Mouse (Mus musculus) CH12.LX (cell line): ENCODE measurements around the gene Scly. TPM values are rescaled to one million over a fixed set of nuclear protein-coding genes. Genes with fewer than 3 reads are reported as not detected.
A peak's percentile ranks its signal among the peaks of the same experiment; 100 is the strongest.

Experiments used
- DNase-seq: peaks from one replicate; pipeline ENCODE4 v3.0.0-alpha.2; 2013; ENCODE audit errors: extremely low read depth
- H3K27ac ChIP-seq: 2 replicates; pipeline ENCODE4 v1.5.1; 2012; ENCODE audit warnings: low read depth, mild to moderate bottlenecking, control low read depth, moderate library complexity; ENCODE audit not compliant: insufficient read depth
- H3K27me3 ChIP-seq: replicated peaks from 2 replicates; pipeline ENCODE3; 2012; ENCODE audit warnings: inconsistent platforms
- H3K36me3 ChIP-seq, 2 experiments: replicated peaks in 1 of 2; 2 replicates each; pipeline versions ENCODE3 to v1.6.1; 2012; ENCODE audit warnings: inconsistent platforms in 1 of 2, low read length in 1 of 2, mild to moderate bottlenecking in 1 of 2, mixed read lengths in 1 of 2, moderate library complexity in 1 of 2; ENCODE audit not compliant: control insufficient read depth in 1 of 2, insufficient read depth in 1 of 2
- H3K4me1 ChIP-seq, 2 experiments: 2 replicates each; pipeline ENCODE4 v1.6.1; 2012; ENCODE audit warnings: inconsistent platforms in 1 of 2, moderate library complexity in 1 of 2; ENCODE audit not compliant: insufficient read depth in 2 of 2, control insufficient read depth in 1 of 2
- H3K4me2 ChIP-seq: 2 replicates; pipeline ENCODE4 v1.6.1; 2012; ENCODE audit warnings: low read depth, mild to moderate bottlenecking, control low read depth; ENCODE audit not compliant: poor library complexity, insufficient read depth, severe bottlenecking
- H3K4me3 ChIP-seq, 3 experiments: fragments of 150-350 bp in 1 of 3; sonication (generic) in 1 of 3; replicated peaks in 1 of 3; 2 replicates each; pipeline versions ENCODE3 to v1.5.1; 2011 to 2012; ENCODE audit warnings: low read depth in 2 of 3, low read length in 2 of 3, mild to moderate bottlenecking in 2 of 3, moderate library complexity in 2 of 3, control low read depth in 1 of 3, improper control_type of control experiment in 1 of 3, inconsistent platforms in 1 of 3, mixed read lengths in 1 of 3; ENCODE audit not compliant: poor library complexity in 1 of 3
- H3K79me2 ChIP-seq: replicated peaks from 2 replicates; pipeline ENCODE4 v1.6.1; 2012; ENCODE audit warnings: mild to moderate bottlenecking, moderate library complexity; ENCODE audit not compliant: control insufficient read depth, poor library complexity, insufficient read depth, severe bottlenecking; ENCODE audit errors: extremely low read depth
- H3K9ac ChIP-seq: 2 replicates; pipeline ENCODE4 v1.6.1; 2012; ENCODE audit warnings: low read depth, mild to moderate bottlenecking, control low read depth, moderate library complexity; ENCODE audit not compliant: insufficient read depth
- H3K9me3 ChIP-seq: replicated peaks from 2 replicates; pipeline ENCODE3; 2012; ENCODE audit warnings: low read length, inconsistent platforms, mixed read lengths
- CHD2 ChIP-seq: IDR thresholded peaks from 2 replicates; pipeline ENCODE4 v1.6.1; 2011; ENCODE audit warnings: low read length, improper control_type of control experiment
- CTCF ChIP-seq, 2 experiments: IDR thresholded peaks in 1 of 2; conservative IDR thresholded peaks in 1 of 2; 2 replicates each; pipeline ENCODE4 v1.5.1; 2011 to 2012; ENCODE audit warnings: low read depth in 2 of 2, low read length in 2 of 2, improper control_type of control experiment in 1 of 2, inconsistent platforms in 1 of 2, mild to moderate bottlenecking in 1 of 2, moderate library complexity in 1 of 2
- ELF1 ChIP-seq: IDR thresholded peaks from 2 replicates; pipeline ENCODE4 v1.6.1; 2014; ENCODE audit warnings: low read depth, mild to moderate bottlenecking, inconsistent platforms, low read length, improper control_type of control experiment
- ETS1 ChIP-seq: conservative IDR thresholded peaks from 2 replicates; pipeline ENCODE4 v1.6.1; 2012; ENCODE audit warnings: low read depth, mild to moderate bottlenecking, inconsistent platforms, low read length, improper control_type of control experiment, moderate library complexity
- GABPA ChIP-seq: IDR thresholded peaks from 2 replicates; pipeline ENCODE4 v1.6.1; 2012; ENCODE audit warnings: low read depth, low read length, improper control_type of control experiment, inconsistent platforms; ENCODE audit not compliant: insufficient replicate concordance
- HCFC1 ChIP-seq: IDR thresholded peaks from 2 replicates; pipeline ENCODE4 v1.6.1; 2012; ENCODE audit warnings: low read depth, mild to moderate bottlenecking, inconsistent platforms, low read length, improper control_type of control experiment
- IRF4 ChIP-seq: IDR thresholded peaks from 2 replicates; pipeline ENCODE4 v1.6.1; 2014; ENCODE audit warnings: low read depth, mild to moderate bottlenecking, inconsistent platforms, low read length, improper control_type of control experiment
- JUN ChIP-seq: IDR thresholded peaks from 2 replicates; pipeline ENCODE4 v1.6.1; 2011; ENCODE audit warnings: low read depth, mild to moderate bottlenecking, low read length, improper control_type of control experiment, moderate library complexity; ENCODE audit not compliant: insufficient read depth
- JUND ChIP-seq: conservative IDR thresholded peaks from 2 replicates; pipeline ENCODE4 v1.6.1; 2011; ENCODE audit warnings: low read depth, low read length, improper control_type of control experiment
- MAFK ChIP-seq: IDR thresholded peaks from 2 replicates; pipeline ENCODE4 v1.6.1; 2011; ENCODE audit warnings: low read length, improper control_type of control experiment; ENCODE audit not compliant: insufficient replicate concordance
- MAZ ChIP-seq: IDR thresholded peaks from 2 replicates; pipeline ENCODE4 v1.6.1; 2012; ENCODE audit warnings: low read depth, mild to moderate bottlenecking, inconsistent platforms, low read length, improper control_type of control experiment, moderate library complexity
- PAX5 ChIP-seq: IDR thresholded peaks from 2 replicates; pipeline ENCODE4 v1.6.1; 2012; ENCODE audit warnings: low read length, inconsistent platforms, mixed read lengths
- POLR2AphosphoS2 ChIP-seq: IDR thresholded peaks from 2 replicates; pipeline ENCODE4 v1.6.1; 2011; ENCODE audit warnings: low read depth, low read length, improper control_type of control experiment
- RAD21 ChIP-seq: IDR thresholded peaks from 2 replicates; pipeline ENCODE4 v1.6.1; 2011; ENCODE audit warnings: low read depth, mild to moderate bottlenecking, low read length, improper control_type of control experiment, moderate library complexity
- TBP ChIP-seq: conservative IDR thresholded peaks from 2 replicates; pipeline ENCODE4 v1.6.1; 2011; ENCODE audit warnings: low read depth, low read length, improper control_type of control experiment
- TCF12 ChIP-seq: IDR thresholded peaks from 2 replicates; pipeline ENCODE4 v1.6.1; 2014; ENCODE audit warnings: low read depth, mild to moderate bottlenecking, inconsistent platforms, low read length, improper control_type of control experiment
- UBTF ChIP-seq: IDR thresholded peaks from 2 replicates; pipeline ENCODE4 v1.6.1; 2012; ENCODE audit warnings: low read depth, mild to moderate bottlenecking, inconsistent platforms, low read length, improper control_type of control experiment, moderate library complexity
- USF1 ChIP-seq: IDR thresholded peaks from 2 replicates; pipeline ENCODE4 v1.6.1; 2014; ENCODE audit warnings: low read depth, mild to moderate bottlenecking, inconsistent platforms, low read length, improper control_type of control experiment
- USF2 ChIP-seq: conservative IDR thresholded peaks from 2 replicates; pipeline ENCODE4 v1.6.1; 2011; ENCODE audit warnings: low read depth, low read length, improper control_type of control experiment
- ZC3H11A ChIP-seq: IDR thresholded peaks from 2 replicates; pipeline ENCODE4 v1.6.1; 2012; ENCODE audit warnings: low read depth, mild to moderate bottlenecking, inconsistent platforms, low read length, improper control_type of control experiment
- ZKSCAN1 ChIP-seq: IDR thresholded peaks from 2 replicates; pipeline ENCODE4 v1.6.1; 2012; ENCODE audit warnings: low read depth, inconsistent platforms, low read length, improper control_type of control experiment, borderline replicate concordance
- dilution Hi-C: fragments of 300-500 bp; cut with MboI; formaldehyde crosslinking; loops from 2 replicates; pipeline ENCODE4 v1.14.3; 2020; ENCODE audit warnings: low sequenced_read_pairs; ENCODE audit not compliant: extremely low pct_unique_long_range_greater_than_20kb, extremely low pct_ligation_motif_present
- in situ Hi-C: fragments of 300-500 bp; cut with MboI; formaldehyde crosslinking; loops from 3 replicates; pipeline ENCODE4 v1.14.3; 2019; ENCODE audit warnings: low sequenced_read_pairs, low pct_ligation_motif_present, low pct_unique_long_range_greater_than_20kb, mixed read lengths
- polyA plus RNA-seq: library from polyadenylated mRNA; unstranded; fragments of >175 nt; gene quantifications from 2 replicates; pipeline ENCODE4 v1.2.1, GENCODE M21; 2012; ENCODE audit warnings: low read depth; ENCODE audit not compliant: insufficient read length
- total RNA-seq, 2 experiments: library from RNA; depleted of rRNA; stranded (reverse); fragments of 300-350 nt in 1 of 2; fragments of >200 nt in 1 of 2; gene quantifications; 2 replicates each; pipeline ENCODE4 v1.2.3; 2012 to 2014

Scly gene
- total and polyA plus RNA-seq, 3 experiments: 15.8 to 71.2 (median 25.6) TPM

- TF ChIP-seq PAX5 (no peak), POLR2AphosphoS2 (0 out of 2 replicates have a peak, but pooled peaks have one; percentile 25), TCF12 (no peak), JUN (no peak), ZKSCAN1 (no peak), CHD2 (no peak), GABPA (no peak), JUND (no peak), TBP (0 out of 2 replicates have a peak, but pooled peaks have one; percentile 22)
- TF ChIP-seq, all 38 proteins: peak for 15
These were observed 1.7 kb downstream of the Scly start (continued) for GRCm38 (mm10) chr1:91299707-91300426.

GRCm38 (mm10) chr1:91301206-91301920 is 3.2 kb downstream of the Scly start:
- H3K4me2 ChIP-seq: no peak overlapping the region
- H3K36me3 ChIP-seq: peaks cover 42 to 55% of the 10 kb centered on the region in 2 experiments
- DNase-seq: no peak
- no peak overlapping the region for H3K4me3 ChIP-seq
- in situ Hi-C loops: no loop called here
- H3K9me3 ChIP-seq: no peaks in the 10 kb centered on the region
- dilution Hi-C loops: no loop called here
- H3K4me1 ChIP-seq: peaks cover 5 to 34% of the 10 kb centered on the region in 2 experiments
- no peak overlapping the region for H3K27ac ChIP-seq
- no peak for TF ChIP-seq RAD21
- TF ChIP-seq GABPA: no peak
- TF ChIP-seq CTCF (conservative IDR thresholded peaks at IDR 0.05 in 1 of 2, IDR thresholded peaks at IDR 0.05 in 1 of 2; ENCODE audit: low read depth in 2 of 2, low read length in 2 of 2): no peak
- no peak for TF ChIP-seq TCF12
- TF ChIP-seq USF1: no peak
- no peak for TF ChIP-seq PAX5
- TF ChIP-seq ZC3H11A: no peak
- no peak for TF ChIP-seq MAFK
- no peak for TF ChIP-seq USF2
- no peak for TF ChIP-seq HCFC1
- no peak for TF ChIP-seq POLR2AphosphoS2
- no peak for TF ChIP-seq ELF1
- no peak for TF ChIP-seq UBTF
- no peak for TF ChIP-seq IRF4
- no peak for TF ChIP-seq MAZ
- no peak for TF ChIP-seq ETS1
- H3K79me2 ChIP-seq: peaks cover 5% of the 10 kb centered on the region; the same call in 1 of the 2 replicates
- H3K9ac ChIP-seq: no peak overlapping the region
- no peaks in the 10 kb centered on the region for H3K27me3 ChIP-seq
